Mouse (Mus musculus) midbrain, embryonic 15.5 days (tissue): Measurements from ENCODE around the gene Olfr43. TPM values are rescaled to one million over a fixed set of nuclear protein-coding genes. Genes with fewer than 3 reads are reported as not detected.

ENCODE experiments used
- ATAC-seq: fragments of 200-750 bp; cut with Nextera tagmentation; replicated peaks from 2 replicates; pipeline ENCODE4 v1.8.0; 2017; ENCODE audit warnings: moderate TSS enrichment
- H3K27ac ChIP-seq: fragments of 300-500 bp; sonication (generic); 2 replicates; pipeline ENCODE4 v1.5.1; 2015; ENCODE audit warnings: mild to moderate bottlenecking, inconsistent platforms
- H3K27me3 ChIP-seq: fragments of 300-500 bp; sonication (generic); replicated peaks from 2 replicates; pipeline ENCODE4 v1.6.1; 2015; ENCODE audit warnings: inconsistent platforms
- H3K36me3 ChIP-seq: fragments of 300-500 bp; sonication (generic); replicated peaks from 2 replicates; pipeline ENCODE4 v1.6.1; 2015; ENCODE audit warnings: inconsistent platforms
- H3K4me1 ChIP-seq: fragments of 300-500 bp; sonication (generic); 2 replicates; pipeline ENCODE4 v1.6.1; 2015; ENCODE audit warnings: inconsistent platforms
- H3K4me2 ChIP-seq: fragments of 300-500 bp; sonication (generic); 2 replicates; pipeline ENCODE4 v1.6.1; 2015; ENCODE audit warnings: inconsistent platforms, mild to moderate bottlenecking, moderate library complexity
- H3K4me3 ChIP-seq: fragments of 300-500 bp; sonication (generic); 2 replicates; pipeline ENCODE4 v1.5.1; 2015; ENCODE audit warnings: mild to moderate bottlenecking, inconsistent platforms
- H3K9ac ChIP-seq: fragments of 300-500 bp; sonication (generic); 2 replicates; pipeline ENCODE4 v1.6.1; 2015; ENCODE audit warnings: mild to moderate bottlenecking, inconsistent platforms
- H3K9me3 ChIP-seq: fragments of 300-500 bp; sonication (generic); 2 replicates; pipeline ENCODE4 v1.6.1; 2016; ENCODE audit warnings: inconsistent platforms
- WGBS: fragments of 180-500 bp; shearing (Covaris S2); methylation state at CpG from one replicate; pipeline ENCODE4 v1.1.7; 2015; ENCODE audit warnings: mixed read lengths; 5-methylcytosine and 5-hydroxymethylcytosine counted together
- polyA plus RNA-seq: library from polyadenylated mRNA; unstranded; fragments of >200 nt; fragmentation: Nextera tagmentation; extraction: Ambion mirVana; gene quantifications from 2 replicates; pipeline ENCODE4 v1.2.1, GENCODE M21; 2015

Olfr43 gene
- not detected in 2 replicates for polyA plus RNA-seq

- Histone ChIP-seq H3K36me3 (no peaks in the 10 kb centered on the region), H3K4me1 (no peaks in the 10 kb centered on the region), H3K27ac (no peak within 1 kb of the TSS), H3K9me3 (0 out of 2 replicates have a peak, but pooled peaks cover 4% of the 10 kb centered on the region), H3K4me2 (no peak within 1 kb of the TSS), H3K27me3 (no peaks in the 10 kb centered on the region), H3K9ac (no peak within 1 kb of the TSS), H3K4me3 (no peak within 1 kb of the TSS)
- ATAC-seq: no peak
- WGBS: 53% methylated on average over 1 of the region's 1 CpGs
Measured at GRCm38 (mm10) chr11:74211279-74211678, at the start of gene Olfr43. Olfr43 (minus strand) TSS chr11:74211379.

- 0 out of 2 replicates have a peak, but pooled peaks cover 2% of the 10 kb centered on the region for H3K9me3 ChIP-seq
- H3K4me3 ChIP-seq: no peak within 1 kb of the TSS
- H3K4me1 ChIP-seq: no peaks in the 10 kb centered on the region
- H3K27ac ChIP-seq: no peak within 1 kb of the TSS
- no peak within 1 kb of the TSS for H3K9ac ChIP-seq
- no peak within 1 kb of the TSS for H3K4me2 ChIP-seq
- WGBS: 57% methylated on average over 2 of the region's 2 CpGs
- ATAC-seq: no peak
- no peaks in the 10 kb centered on the region for H3K27me3 ChIP-seq
- no peaks in the 10 kb centered on the region for H3K36me3 ChIP-seq
Measured at GRCm38 (mm10) chr11:74259508-74259907, 48.3 kb upstream of the Olfr43 start, which contains the start of gene Olfr406. Olfr406 (plus strand) TSS chr11:74259808.

- WGBS: 87% methylated on average over 3 of the region's 3 CpGs
- ATAC-seq: no peak
- H3K4me3 ChIP-seq: no peak overlapping the region
Measured at GRCm38 (mm10) chr11:74241201-74241600, 30.0 kb upstream of the Olfr43 start.

GRCm38 (mm10) chr11:74185949-74186348, 25.2 kb downstream of the Olfr43 start, which contains the start of gene Olfr403:
Olfr403 (plus strand) TSS chr11:74186249.
- H3K9ac ChIP-seq: no peak within 1 kb of the TSS
- no peak within 1 kb of the TSS for H3K27ac ChIP-seq
- ATAC-seq: no peak
- H3K4me1 ChIP-seq: no peaks in the 10 kb centered on the region
- no peak within 1 kb of the TSS for H3K4me3 ChIP-seq
- no peaks in the 10 kb centered on the region for H3K27me3 ChIP-seq
- H3K9me3 ChIP-seq: peaks cover 5% of the 10 kb centered on the region; the same call in 1 of the 2 replicates
- no peak within 1 kb of the TSS for H3K4me2 ChIP-seq
- H3K36me3 ChIP-seq: no peaks in the 10 kb centered on the region

More at GRCm38 (mm10) chr11:74241201-74241600, 30.0 kb upstream of the Olfr43 start:
- Histone ChIP-seq H3K4me2 (no peak overlapping the region), H3K36me3 (no peaks in the 10 kb centered on the region), H3K27ac (no peak overlapping the region), H3K4me1 (no peaks in the 10 kb centered on the region), H3K9me3 (no peaks in the 10 kb centered on the region), H3K9ac (no peak overlapping the region), H3K27me3 (no peaks in the 10 kb centered on the region)

- Histone ChIP-seq H3K27ac (no peak overlapping the region), H3K9me3 (peaks cover 8% of the 10 kb centered on the region; the same call in 1 of the 2 replicates), H3K4me2 (no peak overlapping the region), H3K4me3 (no peak overlapping the region), H3K36me3 (no peaks in the 10 kb centered on the region), H3K9ac (no peak overlapping the region), H3K27me3 (no peaks in the 10 kb centered on the region), H3K4me1 (no peaks in the 10 kb centered on the region)
- no peak for ATAC-seq
- WGBS: 83% methylated on average over 4 of the region's 4 CpGs
Measured at GRCm38 (mm10) chr11:74183745-74184144, 27.4 kb downstream of the Olfr43 start.

GRCm38 (mm10) chr11:74183168-74183567, 28.0 kb downstream of the Olfr43 start:
- Histone ChIP-seq H3K4me3 (no peak overlapping the region), H3K27ac (no peak overlapping the region), H3K4me2 (no peak overlapping the region), H3K27me3 (no peaks in the 10 kb centered on the region), H3K9me3 (peaks cover 8% of the 10 kb centered on the region; the same call in 1 of the 2 replicates), H3K36me3 (no peaks in the 10 kb centered on the region), H3K4me1 (no peaks in the 10 kb centered on the region), H3K9ac (no peak overlapping the region)
- no peak for ATAC-seq
- WGBS: 80% methylated on average over 4 of the region's 4 CpGs

GRCm38 (mm10) chr11:74168771-74169170, 42.4 kb downstream of the Olfr43 start:
- no peaks in the 10 kb centered on the region for H3K4me1 ChIP-seq
- no peak for ATAC-seq
- H3K4me2 ChIP-seq: no peak overlapping the region
- no peak overlapping the region for H3K4me3 ChIP-seq
- H3K27me3 ChIP-seq: no peaks in the 10 kb centered on the region
- no peaks in the 10 kb centered on the region for H3K36me3 ChIP-seq
- no peak overlapping the region for H3K27ac ChIP-seq
- peaks cover 5% of the 10 kb centered on the region; the same call in 1 of the 2 replicates for H3K9me3 ChIP-seq
- H3K9ac ChIP-seq: no peak overlapping the region

Other genes starting within 250 kb of the Olfr43 start
- not detected in 2 replicates for gene Olfr398, start 221.0 kb downstream of the Olfr43 start, polyA plus RNA-seq
- not detected in 2 replicates for gene Olfr139, start 154.8 kb downstream of the Olfr43 start, polyA plus RNA-seq
- not detected in 2 replicates for gene Olfr399, start 154.8 kb downstream of the Olfr43 start, polyA plus RNA-seq
- not detected in 2 replicates for gene Zfp616, start 141.4 kb downstream of the Olfr43 start, polyA plus RNA-seq
- gene Olfr401, start 97.7 kb downstream of the Olfr43 start, polyA plus RNA-seq: not detected in 2 replicates
- not detected in 2 replicates for gene Olfr402, start 57.9 kb downstream of the Olfr43 start, polyA plus RNA-seq
- not detected in 2 replicates for gene Olfr403, start 25.1 kb downstream of the Olfr43 start, polyA plus RNA-seq
- not detected in 2 replicates for gene Olfr406, start 48.4 kb upstream of the Olfr43 start, polyA plus RNA-seq
- gene Olfr59, start 72.4 kb upstream of the Olfr43 start, polyA plus RNA-seq: not detected in 2 replicates
- not detected in 2 replicates for gene Olfr410, start 126.7 kb upstream of the Olfr43 start, polyA plus RNA-seq
- gene Olfr411, start 141.3 kb upstream of the Olfr43 start, polyA plus RNA-seq: not detected in 2 replicates
- gene Olfr412, start 150.7 kb upstream of the Olfr43 start, polyA plus RNA-seq: not detected in 2 replicates